Comparison of ENCODE assay signal across 21 mouse cellular contexts in genomic region chr19:17344881-17345280, GRCm38 (mm10). TPM values are rescaled to one million over a fixed set of nuclear protein-coding genes. Genes with fewer than 3 reads are reported as not detected.
A peak's percentile ranks its signal among the peaks of the same experiment; 100 is the strongest.
DNase-seq lines count a peak whose midpoint lies in the region; ATAC-seq and TF ChIP-seq lines count a peak whose summit lies in the region.
"Had no signal": no experiment of that assay in that cellular context is flagged by ENCODE, and none has a peak within 500 bp of the region (broad histone marks: within the 10 kb centered on the region; RNA-seq: fewer than 3 reads in every experiment).

No protein-coding gene starts in this region.

- peaks cover 14% of the 10 kb centered on the region for H3K4me1 ChIP-seq in liver, postnatal 0 days (ENCODE audit: insufficient read depth)
- peaks cover 93% of the 10 kb centered on the region for H3K4me1 ChIP-seq in liver, embryonic 12.5 days
- H3K4me1 ChIP-seq: embryonic facial prominence, embryonic 15.5 days; forebrain, embryonic 10.5 days; forebrain, embryonic 15.5 days; hindbrain, embryonic 12.5 days had no signal

- 40% methylated on average over 7 of the region's 7 CpGs for WGBS in liver, postnatal 0 days (ENCODE audit: insufficient replicate concordance)
- WGBS in liver, embryonic 12.5 days (ENCODE audit: insufficient replicate concordance), result 49% methylated on average over 7 of the region's 7 CpGs

- no peak for TF ChIP-seq EP300 in liver, postnatal 0 days (IDR thresholded peaks at IDR 0.05; ENCODE audit: low read depth)

- no peak overlapping the region for H3K9ac ChIP-seq in liver, postnatal 0 days (replicated peaks)
- no peak overlapping the region for H3K9ac ChIP-seq in liver, embryonic 12.5 days
- H3K9ac ChIP-seq: embryonic facial prominence, embryonic 15.5 days; forebrain, embryonic 15.5 days; heart, embryonic 12.5 days; hindbrain, embryonic 12.5 days had no signal

- H3K27me3 ChIP-seq in liver, postnatal 0 days (ENCODE audit: insufficient read depth, low read length), result no peaks in the 10 kb centered on the region
- H3K27me3 ChIP-seq in liver, embryonic 12.5 days (replicated peaks), result no peaks in the 10 kb centered on the region
- H3K27me3 ChIP-seq: embryonic facial prominence, embryonic 15.5 days; forebrain, embryonic 15.5 days; heart, embryonic 12.5 days; hindbrain, embryonic 12.5 days had no signal

- H3K36me3 ChIP-seq in liver, postnatal 0 days (replicated peaks; ENCODE audit: insufficient read depth, low read length), result peaks cover 1% of the 10 kb centered on the region; the same call in 1 of the 2 replicates
- H3K36me3 ChIP-seq in liver, embryonic 12.5 days, result peaks cover 63% of the 10 kb centered on the region
- H3K36me3 ChIP-seq: embryonic facial prominence, embryonic 15.5 days; forebrain, embryonic 10.5 days; forebrain, embryonic 15.5 days; heart, embryonic 12.5 days; hindbrain, embryonic 12.5 days had no signal

- H3K9me3 ChIP-seq in liver, postnatal 0 days (ENCODE audit: low read length), result no peaks in the 10 kb centered on the region
- H3K9me3 ChIP-seq in liver, embryonic 12.5 days (replicated peaks), result no peaks in the 10 kb centered on the region
- H3K9me3 ChIP-seq: embryonic facial prominence, embryonic 15.5 days; forebrain, embryonic 10.5 days; forebrain, embryonic 15.5 days; heart, embryonic 12.5 days; hindbrain, embryonic 12.5 days had no signal

- no peak for TF ChIP-seq CTCF in liver, postnatal 0 days (IDR thresholded peaks at IDR 0.05; ENCODE audit: low read depth)

- H3K4me2 ChIP-seq in liver, postnatal 0 days (ENCODE audit: low read depth, low read length), result no peak overlapping the region
- H3K4me2 ChIP-seq in liver, embryonic 12.5 days, result no peak overlapping the region; the same call in 1 of the 2 replicates
- H3K4me2 ChIP-seq: embryonic facial prominence, embryonic 15.5 days; forebrain, embryonic 15.5 days; heart, embryonic 12.5 days; hindbrain, embryonic 12.5 days had no signal

- no peak for DNase-seq in liver, postnatal 0 days
- no peak for DNase-seq in ovary, postnatal 36 days (ENCODE audit: low spot score)
- no peak for DNase-seq in adipocyte (ENCODE audit: low spot score)
- DNase-seq: adrenal gland, adult 8-10 months; adrenal gland, postnatal 36 days; cerebellum, adult 2 months; cerebellum, postnatal 10 days; embryo, embryonic 11 days; gastrocnemius, postnatal 10 days; heart, postnatal 36 days had no signal

- H3K4me3 ChIP-seq in liver, postnatal 0 days (ENCODE audit: low read depth, low read length), result no peak overlapping the region
- no peak overlapping the region for H3K4me3 ChIP-seq in liver, embryonic 12.5 days
- H3K4me3 ChIP-seq: embryonic facial prominence, embryonic 15.5 days; erythroblast, embryonic 14.5 days; forebrain, embryonic 10.5 days; forebrain, embryonic 15.5 days; heart, embryonic 12.5 days; hindbrain, embryonic 12.5 days had no signal

- H3K27ac ChIP-seq in liver, postnatal 0 days (ENCODE audit: low read depth), result 0 out of 2 replicates have a peak overlapping the region, but pooled peaks have one; percentile 1
- no peak overlapping the region for H3K27ac ChIP-seq in liver, embryonic 12.5 days
- H3K27ac ChIP-seq: embryonic facial prominence, embryonic 15.5 days; forebrain, embryonic 10.5 days; forebrain, embryonic 15.5 days; hindbrain, embryonic 12.5 days had no signal

- ATAC-seq in liver, postnatal 0 days, result 0 out of 2 replicates have a peak, but pooled peaks have one; percentile 29
- ATAC-seq in liver, embryonic 12.5 days, result no peak
- peak; percentile 95 for ATAC-seq in common myeloid progenitor, adult 5-6 weeks (replicated peaks; ENCODE audit: low read depth, poor library complexity, severe bottlenecking)
- peak; percentile 93 for ATAC-seq in megakaryocyte, adult 5-6 weeks (ENCODE audit: poor library complexity, severe bottlenecking)
- peak; percentile 40; the same call in 1 of the 2 replicates for ATAC-seq in neutrophil, adult 5-6 weeks (ENCODE audit: extremely low read depth, insufficient number of reproducible peaks, low FRiP score, poor library complexity, severe bottlenecking)
- ATAC-seq: forebrain, embryonic 15.5 days; hindbrain, embryonic 16.5 days had no signal

RNA-seq across cellular contexts. Expression of gene Gcnt1, which starts 27.8 kb away (rescaled TPM):
- polyA plus RNA-seq in liver, postnatal 0 days (2015; fragmentation: Nextera tagmentation; extraction: Ambion mirVana), result 5.8 and 7.1 TPM in 2 replicates
- 25.2 and 25.9 TPM in 2 replicates for polyA plus RNA-seq in liver, embryonic 12.5 days (2016; fragmentation: Nextera tagmentation; extraction: Ambion mirVana)
- 23.8 and 26.2 TPM in 2 replicates for total RNA-seq in common myeloid progenitor, adult 5-6 weeks (2017)
- 44.5 and 46.8 TPM in 2 replicates for total RNA-seq in megakaryocyte, adult 5-6 weeks (2015)
- 45.1 and 51.0 TPM in 2 replicates for total RNA-seq in megakaryocyte, adult 5-6 weeks (2017)
- 102 and 110 TPM in 2 replicates for total RNA-seq in neutrophil, adult 5-6 weeks (2017)

RNA-seq across cellular contexts. Expression of gene Rfk, which starts 49.0 kb away (rescaled TPM):
- 59.9 and 61.9 TPM in 2 replicates for polyA plus RNA-seq in liver, postnatal 0 days (2015; fragmentation: Nextera tagmentation; extraction: Ambion mirVana)
- 79.8 and 85.5 TPM in 2 replicates for polyA plus RNA-seq in liver, embryonic 12.5 days (2016; fragmentation: Nextera tagmentation; extraction: Ambion mirVana)
- 29.3 and 30.9 TPM in 2 replicates for total RNA-seq in common myeloid progenitor, adult 5-6 weeks (2017)
- 70.7 and 70.8 TPM in 2 replicates for total RNA-seq in megakaryocyte, adult 5-6 weeks (2015)
- total RNA-seq in megakaryocyte, adult 5-6 weeks (2017), result 24.0 and 26.4 TPM in 2 replicates
- total RNA-seq in neutrophil, adult 5-6 weeks (2017), result 55.7 and 61.6 TPM in 2 replicates
